Mouse (Mus musculus): ENCODE results near the gene Ccser2.

The Ccser2 gene

GRCm38 (mm10) chr14:36868769-36869362 lies 99.7 kb downstream of the Ccser2 start:
- no peak for DNase-seq (ENCODE audit: low spot score in 2 of 2)

GRCm38 (mm10) chr14:36866966-36867700 lies 101.4 kb downstream of the Ccser2 start:
- DNase-seq (ENCODE audit: low spot score in 2 of 2), result peak in 1 of 2 experiments; percentile 54

GRCm38 (mm10) chr14:36863877-36864489 lies 104.6 kb downstream of the Ccser2 start:
- DNase-seq (ENCODE audit: low spot score in 2 of 2), result peak; percentile 82 to 89

- peak; percentile 27 to 30 for DNase-seq (ENCODE audit: low spot score in 2 of 2)
These were observed 106.2 kb downstream of the Ccser2 start for GRCm38 (mm10) chr14:36862387-36862786.

- DNase-seq (ENCODE audit: low spot score in 2 of 2), result no peak
These were observed 109.6 kb downstream of the Ccser2 start for GRCm38 (mm10) chr14:36858932-36859331.

GRCm38 (mm10) chr14:36852972-36853371 lies 115.6 kb downstream of the Ccser2 start:
- DNase-seq (ENCODE audit: low spot score in 2 of 2), result no peak

GRCm38 (mm10) chr14:36848860-36849259 lies 119.7 kb downstream of the Ccser2 start:
- no peak for DNase-seq (ENCODE audit: low spot score in 2 of 2)
